Mouse (Mus musculus): Measurements from ENCODE around the gene Clec9a. TPM values are rescaled to one million over a fixed set of nuclear protein-coding genes. Genes with fewer than 3 reads are reported as not detected.

Clec9a gene
- polyA plus RNA-seq, 1 experiment from 2014 or later = 0.23 TPM

- 63% methylated on average over 2 of the region's 2 CpGs for WGBS
- Histone ChIP-seq H3K36me3 (ENCODE audit: control insufficient read depth, insufficient read depth, low read length) (no peaks in the 10 kb centered on the region), H3K27me3 (ENCODE audit: control insufficient read depth, insufficient read depth, low read length) (no peaks in the 10 kb centered on the region), H3K4me2 (no peak overlapping the region), H3K9ac (ENCODE audit: low read length) (no peak overlapping the region), H3K9me3 (ENCODE audit: control insufficient read depth, low read length) (no peaks in the 10 kb centered on the region), H3K27ac (ENCODE audit: low read depth, low read length) (no peak overlapping the region), H3K4me3 (ENCODE audit: low read depth, low read length) (no peak overlapping the region), H3K4me1 (ENCODE audit: control insufficient read depth, insufficient read depth, low read length) (no peaks in the 10 kb centered on the region)
- no peak for ATAC-seq (ENCODE audit: low FRiP score)
- DNase-seq (ENCODE audit: low spot score, missing footprints) = no peak
Measured at GRCm38 (mm10) chr6:129407324-129407723, 1.3 kb upstream of the Clec9a start.

- Histone ChIP-seq H3K9me3 (ENCODE audit: control insufficient read depth, low read length) (no peaks in the 10 kb centered on the region), H3K36me3 (ENCODE audit: control insufficient read depth, insufficient read depth, low read length) (no peaks in the 10 kb centered on the region), H3K4me1 (ENCODE audit: control insufficient read depth, insufficient read depth, low read length) (no peaks in the 10 kb centered on the region), H3K27me3 (ENCODE audit: control insufficient read depth, insufficient read depth, low read length) (no peaks in the 10 kb centered on the region), H3K4me2 (no peak overlapping the region), H3K27ac (ENCODE audit: low read depth, low read length) (no peak overlapping the region), H3K4me3 (ENCODE audit: low read depth, low read length) (no peak overlapping the region), H3K9ac (ENCODE audit: low read length) (no peak overlapping the region)
- 74% methylated on average over 1 of the region's 1 CpGs for WGBS
- ATAC-seq (ENCODE audit: low FRiP score) = no peak
- no peak for DNase-seq (ENCODE audit: low spot score, missing footprints)
Measured at GRCm38 (mm10) chr6:129414177-129414576, 5.5 kb downstream of the Clec9a start.

- no peaks in the 10 kb centered on the region for H3K36me3 ChIP-seq (ENCODE audit: control insufficient read depth, insufficient read depth, low read length)
- no peak overlapping the region for H3K4me2 ChIP-seq
- no peaks in the 10 kb centered on the region for H3K4me1 ChIP-seq (ENCODE audit: control insufficient read depth, insufficient read depth, low read length)
- H3K4me3 ChIP-seq (ENCODE audit: low read depth, low read length) = no peak overlapping the region
- no peak overlapping the region for H3K9ac ChIP-seq (ENCODE audit: low read length)
- DNase-seq (ENCODE audit: low spot score, missing footprints) (no peak), ATAC-seq (ENCODE audit: low FRiP score) (no peak)
- no peaks in the 10 kb centered on the region for H3K27me3 ChIP-seq (ENCODE audit: control insufficient read depth, insufficient read depth, low read length)
- WGBS = 89% methylated on average over 3 of the region's 3 CpGs
- H3K27ac ChIP-seq (ENCODE audit: low read depth, low read length) = no peak overlapping the region
- no peaks in the 10 kb centered on the region for H3K9me3 ChIP-seq (ENCODE audit: control insufficient read depth, low read length)
Measured at GRCm38 (mm10) chr6:129422311-129422710, 13.6 kb downstream of the Clec9a start.

GRCm38 (mm10) chr6:129423040-129423733 lies 14.5 kb downstream of the Clec9a start:
- Histone ChIP-seq H3K4me2 (no peak overlapping the region), H3K4me3 (ENCODE audit: low read depth, low read length) (no peak overlapping the region), H3K36me3 (ENCODE audit: control insufficient read depth, insufficient read depth, low read length) (no peaks in the 10 kb centered on the region), H3K4me1 (ENCODE audit: control insufficient read depth, insufficient read depth, low read length) (no peaks in the 10 kb centered on the region), H3K9ac (ENCODE audit: low read length) (no peak overlapping the region), H3K9me3 (ENCODE audit: control insufficient read depth, low read length) (no peaks in the 10 kb centered on the region), H3K27ac (ENCODE audit: low read depth, low read length) (no peak overlapping the region), H3K27me3 (ENCODE audit: control insufficient read depth, insufficient read depth, low read length) (no peaks in the 10 kb centered on the region)
- ATAC-seq (ENCODE audit: low FRiP score) (peak; percentile 23; the same call in 1 of the 2 replicates), DNase-seq (ENCODE audit: low spot score, missing footprints) (no peak)
- WGBS = 62% methylated on average over 4 of the region's 4 CpGs

GRCm38 (mm10) chr6:129423734-129424072 lies 15.0 kb downstream of the Clec9a start:
- no peaks in the 10 kb centered on the region for H3K4me1 ChIP-seq (ENCODE audit: control insufficient read depth, insufficient read depth, low read length)
- no peaks in the 10 kb centered on the region for H3K36me3 ChIP-seq (ENCODE audit: control insufficient read depth, insufficient read depth, low read length)
- H3K27ac ChIP-seq (ENCODE audit: low read depth, low read length) = no peak overlapping the region
- ATAC-seq (ENCODE audit: low FRiP score) (peak; percentile 85), DNase-seq (ENCODE audit: low spot score, missing footprints) (peak; percentile 98)
- H3K4me2 ChIP-seq = no peak overlapping the region
- WGBS = 6% methylated on average over 1 of the region's 1 CpGs
- H3K9ac ChIP-seq (ENCODE audit: low read length) = no peak overlapping the region
- H3K9me3 ChIP-seq (ENCODE audit: control insufficient read depth, low read length) = no peaks in the 10 kb centered on the region
- no peaks in the 10 kb centered on the region for H3K27me3 ChIP-seq (ENCODE audit: control insufficient read depth, insufficient read depth, low read length)
- no peak overlapping the region for H3K4me3 ChIP-seq (ENCODE audit: low read depth, low read length)

GRCm38 (mm10) chr6:129425217-129425616 lies 16.6 kb downstream of the Clec9a start:
- H3K4me1 ChIP-seq (ENCODE audit: control insufficient read depth, insufficient read depth, low read length) = no peaks in the 10 kb centered on the region
- no peak overlapping the region for H3K27ac ChIP-seq (ENCODE audit: low read depth, low read length)
- no peaks in the 10 kb centered on the region for H3K27me3 ChIP-seq (ENCODE audit: control insufficient read depth, insufficient read depth, low read length)
- DNase-seq (ENCODE audit: low spot score, missing footprints) = no peak
- ATAC-seq (ENCODE audit: low FRiP score) = no peak
- H3K9ac ChIP-seq (ENCODE audit: low read length) = no peak overlapping the region
- 80% methylated on average over 5 of the region's 5 CpGs for WGBS
- no peak overlapping the region for H3K4me3 ChIP-seq (ENCODE audit: low read depth, low read length)
- no peaks in the 10 kb centered on the region for H3K36me3 ChIP-seq (ENCODE audit: control insufficient read depth, insufficient read depth, low read length)
- H3K9me3 ChIP-seq (ENCODE audit: control insufficient read depth, low read length) = no peaks in the 10 kb centered on the region
- H3K4me2 ChIP-seq = no peak overlapping the region

GRCm38 (mm10) chr6:129425812-129426211 lies 17.1 kb downstream of the Clec9a start:
- no peak for DNase-seq (ENCODE audit: low spot score, missing footprints)
- ATAC-seq (ENCODE audit: low FRiP score) = no peak
- Histone ChIP-seq H3K27me3 (ENCODE audit: control insufficient read depth, insufficient read depth, low read length) (no peaks in the 10 kb centered on the region), H3K36me3 (ENCODE audit: control insufficient read depth, insufficient read depth, low read length) (no peaks in the 10 kb centered on the region), H3K4me2 (no peak overlapping the region), H3K27ac (ENCODE audit: low read depth, low read length) (no peak overlapping the region), H3K4me3 (ENCODE audit: low read depth, low read length) (no peak overlapping the region), H3K9me3 (ENCODE audit: control insufficient read depth, low read length) (no peaks in the 10 kb centered on the region), H3K9ac (ENCODE audit: low read length) (no peak overlapping the region), H3K4me1 (ENCODE audit: control insufficient read depth, insufficient read depth, low read length) (no peaks in the 10 kb centered on the region)
- 47% methylated on average over 5 of the region's 5 CpGs for whole genome bisulfite sequencing

GRCm38 (mm10) chr6:129427281-129427680 lies 18.6 kb downstream of the Clec9a start:
- H3K4me1 ChIP-seq (ENCODE audit: control insufficient read depth, insufficient read depth, low read length) = no peaks in the 10 kb centered on the region
- 88% methylated on average over 4 of the region's 4 CpGs for WGBS
- DNase-seq (ENCODE audit: low spot score, missing footprints) (no peak), ATAC-seq (ENCODE audit: low FRiP score) (no peak)
- H3K4me3 ChIP-seq (ENCODE audit: low read depth, low read length) = no peak overlapping the region
- no peaks in the 10 kb centered on the region for H3K27me3 ChIP-seq (ENCODE audit: control insufficient read depth, insufficient read depth, low read length)
- H3K4me2 ChIP-seq = no peak overlapping the region
- no peak overlapping the region for H3K27ac ChIP-seq (ENCODE audit: low read depth, low read length)
- H3K9ac ChIP-seq (ENCODE audit: low read length) = no peak overlapping the region
- H3K36me3 ChIP-seq (ENCODE audit: control insufficient read depth, insufficient read depth, low read length) = no peaks in the 10 kb centered on the region
- no peaks in the 10 kb centered on the region for H3K9me3 ChIP-seq (ENCODE audit: control insufficient read depth, low read length)

- no peak overlapping the region for H3K4me3 ChIP-seq (ENCODE audit: low read depth, low read length)
- H3K36me3 ChIP-seq (ENCODE audit: control insufficient read depth, insufficient read depth, low read length) = no peaks in the 10 kb centered on the region
- no peak overlapping the region for H3K9ac ChIP-seq (ENCODE audit: low read length)
- H3K4me2 ChIP-seq = no peak overlapping the region
- no peak overlapping the region for H3K27ac ChIP-seq (ENCODE audit: low read depth, low read length)
- WGBS = 54% methylated on average over 5 of the region's 5 CpGs
- H3K27me3 ChIP-seq (ENCODE audit: control insufficient read depth, insufficient read depth, low read length) = no peaks in the 10 kb centered on the region
- no peaks in the 10 kb centered on the region for H3K9me3 ChIP-seq (ENCODE audit: control insufficient read depth, low read length)
- no peaks in the 10 kb centered on the region for H3K4me1 ChIP-seq (ENCODE audit: control insufficient read depth, insufficient read depth, low read length)
- ATAC-seq (ENCODE audit: low FRiP score) = no peak
- no peak for DNase-seq (ENCODE audit: low spot score, missing footprints)
Measured at GRCm38 (mm10) chr6:129434239-129434638, 25.6 kb downstream of the Clec9a start.

Data from midbrain, embryonic 11.5 days (tissue).